Mouse (Mus musculus) ovary, adult 18-20 months (tissue): ENCODE data around the gene Dhrs7b.
"Not testable (repeated sequence)": the region's sequence is repeated elsewhere in the genome, so short reads cannot be mapped to it uniquely, and the experiment has no call there.

Experiments
- DNase-seq: peaks from one replicate; pipeline ENCODE4 v3.0.0; 2022; ENCODE audit warnings: low spot score, mixed read lengths

Dhrs7b gene

DNA sequence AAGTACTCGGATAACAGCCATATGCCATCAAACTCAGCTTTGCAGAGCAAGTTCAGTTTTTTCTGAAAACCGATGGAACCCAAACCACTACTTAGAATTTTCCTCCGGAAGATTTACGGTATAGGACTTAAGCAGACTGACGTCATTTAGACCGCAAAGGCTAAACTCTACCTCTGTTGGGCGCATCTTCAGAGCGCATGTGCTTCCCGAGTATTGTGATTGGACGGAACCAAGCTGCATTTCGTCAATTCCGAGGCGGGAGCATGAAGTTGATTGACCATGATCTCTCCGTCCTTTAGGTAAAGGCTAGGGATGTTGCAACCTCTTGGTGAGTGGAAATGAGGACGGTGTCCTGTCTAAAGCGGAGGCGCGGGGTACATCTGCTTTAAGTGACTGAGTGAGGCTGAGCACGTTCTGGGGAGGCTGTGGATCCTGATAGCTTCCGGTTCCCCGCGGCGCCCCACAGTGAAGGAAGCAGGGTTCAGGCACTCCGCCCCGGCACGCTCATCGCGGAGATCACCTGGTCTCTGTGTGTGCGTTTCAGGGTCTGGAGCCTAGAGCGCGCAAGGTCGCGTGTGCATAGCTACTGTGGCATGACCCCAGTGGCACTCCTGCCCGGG is at the start of gene Dhrs7b:
TSS of gene Dhrs7b (plus strand) at position 199 of the 620 bp plus-strand sequence.
- peak; percentile 81 for DNase-seq

- DNase-seq, result no peak
Observed at GRCm38 (mm10) chr11:60784179-60784922, 46.1 kb upstream of the Dhrs7b start.

- no peak for DNase-seq
Observed at GRCm38 (mm10) chr11:60787595-60787994, 42.8 kb upstream of the Dhrs7b start.

GRCm38 (mm10) chr11:60790472-60790871 is 40.0 kb upstream of the Dhrs7b start:
- no peak for DNase-seq

DNA sequence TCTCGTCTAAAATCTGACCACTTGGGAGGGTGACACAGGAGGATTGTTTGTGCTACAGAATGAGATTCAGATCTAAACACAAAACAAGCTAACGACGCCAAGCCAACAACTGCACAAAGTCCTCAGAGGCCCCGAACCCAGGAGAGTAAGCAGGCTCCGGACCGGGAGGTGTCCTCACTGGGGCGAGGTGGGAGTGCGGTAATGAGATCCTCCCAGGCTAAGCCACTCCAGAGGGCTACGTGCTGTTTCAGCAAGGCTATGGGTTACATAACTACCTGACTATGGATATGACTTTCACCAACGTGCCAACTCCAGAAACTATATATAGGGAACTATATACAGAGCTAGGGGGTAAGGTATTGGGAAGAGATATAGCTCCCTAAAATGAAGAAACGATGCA is 34.1 kb upstream of the Dhrs7b start:
- no peak for DNase-seq

- DNase-seq, result no peak
Observed at GRCm38 (mm10) chr11:60799977-60800376, 30.5 kb upstream of the Dhrs7b start.

DNA sequence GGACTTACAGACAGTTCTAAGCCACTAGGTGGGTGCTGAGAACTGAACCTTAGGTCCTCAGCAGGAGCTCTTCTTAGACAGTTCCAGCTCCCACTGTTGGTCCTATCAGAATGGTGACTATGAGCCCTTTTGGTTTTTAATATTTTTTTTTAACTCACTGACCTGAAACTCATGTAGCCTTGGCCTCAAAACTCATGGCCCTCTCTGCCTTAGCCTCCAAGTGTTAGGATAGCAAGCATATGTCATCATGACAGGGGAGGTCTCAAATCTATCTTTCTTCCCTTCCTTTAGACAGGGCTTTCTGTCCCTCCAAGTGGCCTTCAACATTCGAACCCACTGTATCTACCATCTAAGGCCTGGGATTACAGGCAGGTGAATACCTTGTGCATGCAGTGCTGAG is 29.5 kb upstream of the Dhrs7b start:
- no peak for DNase-seq

- peak; percentile 65 for DNase-seq
Observed at GRCm38 (mm10) chr11:60808286-60809070, 22.0 kb upstream of the Dhrs7b start.

- no peak for DNase-seq
Observed at GRCm38 (mm10) chr11:60809546-60809945, 20.9 kb upstream of the Dhrs7b start.

DNA sequence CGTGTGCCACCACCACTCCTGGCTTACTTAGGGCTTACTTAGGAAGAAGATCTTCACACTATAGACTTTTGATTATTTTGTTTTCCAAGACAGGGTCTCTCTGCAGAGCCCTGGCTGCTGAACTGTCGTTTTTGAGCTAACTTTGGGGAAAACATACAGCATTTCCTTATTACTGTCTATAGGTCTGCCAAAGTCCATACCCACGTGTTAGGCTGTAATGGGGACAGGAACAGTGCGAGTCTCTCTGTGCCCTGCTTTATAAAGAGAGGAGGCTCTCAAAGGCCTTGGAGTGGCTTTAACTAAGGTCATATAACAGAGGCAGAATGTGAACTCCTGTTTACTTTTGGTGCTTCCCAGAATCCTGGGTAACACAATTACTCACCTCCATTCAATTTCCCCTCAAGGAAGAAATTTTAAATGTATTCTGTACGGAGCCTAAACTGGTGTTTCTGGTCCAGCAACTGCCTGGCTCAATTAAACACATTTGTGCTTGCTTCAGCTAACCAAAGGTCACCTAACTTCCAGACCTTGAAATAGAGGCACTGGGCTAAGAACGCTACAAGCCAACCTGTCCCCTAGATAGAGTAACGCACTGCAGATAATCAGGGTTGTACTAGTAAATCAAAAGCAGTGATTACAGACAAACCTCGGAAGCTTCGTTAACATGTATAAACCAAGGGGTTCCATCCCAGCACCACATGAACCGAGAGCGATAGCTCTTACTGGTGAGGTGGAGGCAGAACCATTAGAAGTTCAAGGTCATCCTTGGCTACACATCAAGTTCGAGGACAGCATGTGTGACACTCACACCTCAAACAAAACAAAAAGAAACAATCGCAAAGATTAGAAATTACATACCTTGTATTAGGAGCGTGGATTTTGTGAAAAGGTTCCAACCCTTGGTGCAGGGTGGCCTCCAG is 20.1 kb upstream of the Dhrs7b start:
- no peak for DNase-seq

- DNase-seq, result peak; percentile 95
Observed at GRCm38 (mm10) chr11:60811054-60811460, 19.4 kb upstream of the Dhrs7b start.

DNA sequence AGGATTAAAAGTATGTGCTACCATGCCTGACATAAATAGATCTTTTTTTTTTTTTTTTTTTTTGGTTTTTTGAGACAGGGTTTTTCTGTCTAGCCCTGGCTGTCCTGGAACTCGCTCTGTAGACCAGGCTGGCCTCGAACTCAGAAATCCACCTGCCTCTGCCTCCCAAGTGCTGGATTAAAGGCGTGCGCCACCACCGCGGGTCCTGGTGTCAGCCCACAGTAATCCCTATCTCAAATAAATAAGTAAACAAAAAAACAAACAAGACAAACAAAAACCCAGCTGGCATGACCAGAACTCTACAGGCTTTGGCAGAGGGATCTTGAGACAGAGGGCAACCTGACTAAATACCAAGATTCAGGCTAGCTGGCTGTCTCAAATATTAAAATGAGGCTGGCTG is 18.8 kb upstream of the Dhrs7b start, which contains the start of gene Shmt1:
TSS of gene Shmt1 (minus strand) at position 101 of the 400 bp plus-strand sequence.
- DNase-seq, result not testable (repeated sequence)

GRCm38 (mm10) chr11:60816398-60816797 is 14.0 kb upstream of the Dhrs7b start:
- no peak for DNase-seq

- DNase-seq, result no peak
Observed at GRCm38 (mm10) chr11:60823771-60824170, 6.7 kb upstream of the Dhrs7b start.

GRCm38 (mm10) chr11:60825191-60825590 is 5.2 kb upstream of the Dhrs7b start:
- DNase-seq, result no peak

DNA sequence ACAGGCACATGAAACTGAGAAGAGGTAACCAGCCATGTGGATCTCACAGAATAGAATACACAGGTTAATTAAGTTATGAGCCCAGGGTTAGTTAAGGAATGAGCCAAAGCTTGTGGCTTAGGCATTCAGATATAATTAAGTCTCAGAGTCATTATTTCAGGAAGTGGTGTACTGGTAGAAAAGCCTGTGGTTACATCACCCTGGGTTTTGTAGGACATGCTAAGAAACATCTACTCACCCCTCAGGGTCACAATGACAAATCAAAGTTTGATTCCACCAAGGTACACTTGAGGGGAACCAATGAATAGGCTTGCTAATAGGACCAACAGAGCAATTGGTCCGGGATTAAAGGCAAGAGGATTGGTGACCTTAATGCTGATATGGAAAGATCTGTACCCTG is 3.7 kb upstream of the Dhrs7b start:
- no peak for DNase-seq

DNA sequence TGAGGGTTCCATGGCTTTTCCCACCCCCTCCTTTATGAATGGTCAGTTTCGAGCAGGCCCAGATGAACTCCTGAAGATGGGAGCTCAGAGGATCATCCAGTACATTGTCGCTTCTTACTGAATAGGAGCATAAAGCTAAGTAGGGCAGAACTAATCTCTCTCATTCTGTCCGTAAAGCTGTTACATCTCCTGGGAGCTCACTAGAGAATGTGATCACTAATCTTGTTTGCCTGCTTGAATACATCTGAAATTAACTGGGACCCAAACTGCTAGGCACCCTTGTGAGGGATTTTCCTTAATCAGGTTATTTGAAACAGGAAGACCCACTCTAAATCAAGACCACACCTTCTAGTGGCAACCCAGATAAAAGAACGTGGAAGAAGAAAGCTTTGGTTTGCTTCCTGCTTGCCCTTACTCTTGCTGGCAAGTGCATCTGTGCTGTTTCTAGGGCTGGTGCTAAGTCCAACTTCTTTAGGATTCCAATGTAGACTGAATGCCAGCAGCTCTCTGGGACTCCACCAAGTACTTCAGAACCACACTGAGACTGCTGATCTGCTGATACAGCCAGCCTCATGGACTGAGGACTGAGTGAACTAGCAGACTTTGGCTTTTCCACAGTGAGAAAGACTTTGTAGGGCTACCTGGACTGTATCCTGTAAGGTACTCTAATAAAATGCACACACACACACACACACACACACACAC is 3.0 kb upstream of the Dhrs7b start:
- no peak for DNase-seq

- DNase-seq, result no peak
Observed at GRCm38 (mm10) chr11:60828903-60829302, 1.5 kb upstream of the Dhrs7b start.

GRCm38 (mm10) chr11:60836897-60837296 is 6.5 kb downstream of the Dhrs7b start:
- DNase-seq, result no peak

- DNase-seq, result no peak
Observed at GRCm38 (mm10) chr11:60837644-60838406, 7.4 kb downstream of the Dhrs7b start.
